Mouse (Mus musculus) hematopoietic stem cell, adult 5-6 weeks (primary cell): ENCODE results near the gene Sqstm1. TPM values are rescaled to one million over a fixed set of nuclear protein-coding genes. Genes with fewer than 3 reads are reported as not detected.

ENCODE experiments used
- ATAC-seq, 2 experiments: fragments of 125-278 bp in 1 of 2; replicated peaks in 1 of 2; 2 replicates each; pipeline ENCODE4 v1.8.0; 2016 to 2017; ENCODE audit warnings: inconsistent platforms in 2 of 2, mild to moderate bottlenecking in 2 of 2, moderate number of reproducible peaks in 2 of 2, low read depth in 1 of 2, moderate TSS enrichment in 1 of 2; ENCODE audit not compliant: low FRiP score in 2 of 2, poor library complexity in 2 of 2, severe bottlenecking in 2 of 2, insufficient read depth in 1 of 2, low TSS enrichment in 1 of 2
- total RNA-seq: library from RNA; stranded (forward); fragments of 172-1452, 232-1000 nt; gene quantifications from 2 replicates; pipeline ENCODE4 v1.2.3, GENCODE M21; 2017

The Sqstm1 gene
- total RNA-seq, result 371 and 449 TPM in 2 replicates

- ATAC-seq, result peak; percentile 39 to 66
Observed at GRCm38 (mm10) chr11:50210505-50211151, at the start of gene Sqstm1, which contains the start of gene Mgat4b. TSS of gene Sqstm1 (minus strand) at chr11:50210827. TSS of gene Mgat4b (plus strand) at chr11:50210890.

- ATAC-seq, result no peak
Observed at GRCm38 (mm10) chr11:50258310-50258709, 47.7 kb upstream of the Sqstm1 start.

- peak; percentile 57 to 67; a peak in 3 of 4 replicates for ATAC-seq
Observed at GRCm38 (mm10) chr11:50256615-50257014, 46.0 kb upstream of the Sqstm1 start.

GRCm38 (mm10) chr11:50254010-50254580 is 43.5 kb upstream of the Sqstm1 start:
- no peak for ATAC-seq

GRCm38 (mm10) chr11:50253393-50253792 is 42.8 kb upstream of the Sqstm1 start:
- ATAC-seq, result no peak

- ATAC-seq, result no peak
Observed at GRCm38 (mm10) chr11:50252684-50253265, 42.1 kb upstream of the Sqstm1 start.

GRCm38 (mm10) chr11:50252166-50252565 is 41.5 kb upstream of the Sqstm1 start:
- no peak for ATAC-seq

GRCm38 (mm10) chr11:50248473-50249171 is 38.0 kb upstream of the Sqstm1 start:
- ATAC-seq, result no peak

- ATAC-seq, result no peak
Observed at GRCm38 (mm10) chr11:50245269-50245668, 34.6 kb upstream of the Sqstm1 start.

- ATAC-seq, result no peak
Observed at GRCm38 (mm10) chr11:50243926-50244325, 33.3 kb upstream of the Sqstm1 start.

GRCm38 (mm10) chr11:50240235-50240911 is 29.7 kb upstream of the Sqstm1 start:
- ATAC-seq, result peak; percentile 48 to 51

- no peak for ATAC-seq
Observed at GRCm38 (mm10) chr11:50238821-50239791, 28.5 kb upstream of the Sqstm1 start.

GRCm38 (mm10) chr11:50238324-50238723 is 27.7 kb upstream of the Sqstm1 start, which contains the start of gene Ltc4s:
TSS of gene Ltc4s (minus strand) at chr11:50238616.
- peak in 1 of 2 experiments; percentile 38; a peak in 1 of 4 replicates for ATAC-seq

- ATAC-seq, result no peak
Observed at GRCm38 (mm10) chr11:50236937-50237835, 26.6 kb upstream of the Sqstm1 start.

- ATAC-seq, result peak; percentile 55 to 59
Observed at GRCm38 (mm10) chr11:50236540-50236936, 25.9 kb upstream of the Sqstm1 start.

- no peak for ATAC-seq
Observed at GRCm38 (mm10) chr11:50234606-50235005, 24.0 kb upstream of the Sqstm1 start.
